Mouse (Mus musculus) bone marrow, adult 2 months (tissue): ENCODE data around the gene Hhip. TPM values are rescaled to one million over a fixed set of nuclear protein-coding genes. Genes with fewer than 3 reads are reported as not detected.

Experiments used
- H3K27ac ChIP-seq: fragments of 200-500 bp; 2 replicates; pipeline ENCODE4 v1.5.1; 2012; ENCODE audit warnings: low read depth, mild to moderate bottlenecking, control low read depth, inconsistent platforms, low read length; ENCODE audit not compliant: control insufficient read depth, poor library complexity, insufficient read depth
- H3K4me1 ChIP-seq: fragments of 200-500 bp; 2 replicates; pipeline ENCODE4 v1.6.1; 2011; ENCODE audit warnings: low read length; ENCODE audit not compliant: control insufficient read depth, insufficient read depth
- H3K4me3 ChIP-seq: fragments of 200-500 bp; replicated peaks from 2 replicates; pipeline ENCODE3; 2011; ENCODE audit warnings: mild to moderate bottlenecking, low read depth, low read length, control low read depth; ENCODE audit not compliant: control insufficient read depth
- CTCF ChIP-seq: fragments of 200-500 bp; IDR thresholded peaks from 2 replicates; pipeline ENCODE4 v1.5.1; 2011; ENCODE audit warnings: low read length, control low read depth; ENCODE audit not compliant: control insufficient read depth, insufficient read depth
- POLR2A ChIP-seq: fragments of 200-500 bp; IDR thresholded peaks from 2 replicates; pipeline ENCODE4 v1.6.1; 2011; ENCODE audit warnings: low read depth, mild to moderate bottlenecking, control low read depth, low read length, borderline replicate concordance; ENCODE audit not compliant: control insufficient read depth
- WGBS: fragments of 180-500 bp; shearing (Covaris S2); methylation state at CpG from one replicate; pipeline ENCODE4 v1.1.7; 2018; 5-methylcytosine and 5-hydroxymethylcytosine counted together
- polyA plus RNA-seq: library from polyadenylated mRNA; stranded (reverse); fragments of >200 nt; gene quantifications from 2 replicates; pipeline ENCODE4 v1.2.4, GENCODE M21; 2011; ENCODE audit warnings: low replicate concordance; ENCODE audit not compliant: missing spikeins, insufficient read depth, insufficient read length

The Hhip gene
- polyA plus RNA-seq, 1 experiment = not detected

DNA sequence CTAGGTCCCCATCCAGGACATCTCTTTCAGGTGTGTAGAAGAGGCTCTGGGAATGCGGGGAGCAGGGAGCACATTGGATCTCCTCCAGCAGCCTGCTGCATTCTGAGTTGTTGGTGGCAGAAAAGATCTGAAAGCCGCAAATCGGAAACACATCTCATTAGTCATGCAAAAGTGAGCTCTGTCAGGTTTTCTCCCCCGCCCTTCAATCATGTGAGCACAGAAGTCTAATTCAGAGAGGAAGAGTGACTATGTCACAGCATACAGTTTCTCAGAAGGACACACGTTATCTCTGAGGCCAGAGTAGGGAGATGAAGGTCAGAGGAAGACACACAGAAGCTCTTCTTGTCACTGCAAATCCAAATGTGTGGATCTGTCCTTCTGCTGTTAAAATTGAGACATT is 6.3 kb downstream of the Hhip start:
- 26% methylated on average over 5 of the region's 5 CpGs for WGBS
- H3K4me3 ChIP-seq = no peak overlapping the region
- no peaks in the 10 kb centered on the region for H3K4me1 ChIP-seq
- H3K27ac ChIP-seq = no peak overlapping the region
- TF ChIP-seq POLR2A (no peak), CTCF (no peak)

DNA sequence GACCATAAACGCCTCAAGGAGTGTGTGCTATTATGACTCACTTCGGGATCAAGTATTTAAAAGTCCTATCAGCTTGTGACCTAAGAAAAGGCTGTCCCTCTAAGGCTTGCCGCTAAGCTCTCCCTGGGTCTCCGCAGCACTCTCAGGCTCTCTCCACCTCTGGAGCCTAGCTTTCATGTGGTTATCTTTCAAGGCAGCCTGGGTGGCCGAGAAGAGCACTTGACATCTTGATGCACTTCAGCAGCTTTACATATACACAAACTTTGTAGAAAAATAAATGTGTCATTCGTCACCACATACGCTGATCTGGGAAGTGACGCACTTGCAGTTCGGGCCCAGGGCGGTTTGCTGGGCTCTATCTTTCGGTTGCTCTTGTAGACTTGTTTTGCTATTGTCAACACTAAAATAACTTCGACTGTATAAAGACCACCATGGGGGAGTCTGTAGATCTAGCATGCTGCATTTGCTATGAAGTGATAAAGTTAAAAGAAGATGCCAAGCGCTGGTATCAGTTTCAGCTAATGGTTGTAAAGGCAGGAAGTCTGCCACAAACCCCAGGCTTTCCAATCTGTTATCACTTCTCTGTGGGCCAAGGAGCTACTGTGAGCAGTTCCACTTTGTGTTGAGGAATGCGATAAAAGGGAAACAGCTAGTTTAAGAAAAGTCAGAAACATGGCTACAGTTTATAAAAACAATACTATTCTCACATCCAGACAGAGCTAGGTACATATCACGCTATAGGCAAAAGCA is 8.4 kb downstream of the Hhip start:
- WGBS = 61% methylated on average over 15 of the region's 15 CpGs
- H3K4me3 ChIP-seq = no peak overlapping the region
- no peak for TF ChIP-seq CTCF
- no peak for TF ChIP-seq POLR2A
- no peaks in the 10 kb centered on the region for H3K4me1 ChIP-seq
- no peak overlapping the region for H3K27ac ChIP-seq

DNA sequence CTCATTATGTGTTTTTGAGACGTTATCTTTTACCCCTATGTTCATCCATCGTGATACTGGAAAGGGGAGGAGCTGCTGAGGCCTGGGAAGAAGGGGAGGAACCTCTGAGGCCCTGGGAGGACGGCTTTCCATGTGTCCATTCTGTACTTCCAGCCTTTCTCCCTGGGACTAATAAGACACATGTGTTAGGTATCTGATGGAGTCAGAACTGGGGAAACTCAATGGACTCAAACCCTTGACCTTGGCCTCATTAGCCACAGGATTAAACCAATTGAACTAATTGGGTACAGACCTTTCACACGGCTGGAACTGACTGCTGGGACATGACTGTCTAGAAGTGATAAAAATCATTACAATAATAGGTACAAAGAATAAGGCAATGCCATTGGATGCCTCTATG is 9.6 kb downstream of the Hhip start:
- Histone ChIP-seq H3K4me3 (no peak overlapping the region), H3K4me1 (no peaks in the 10 kb centered on the region), H3K27ac (no peak overlapping the region)
- 74% methylated on average over 4 of the region's 4 CpGs for WGBS
- TF ChIP-seq POLR2A = no peak
- TF ChIP-seq CTCF = no peak

DNA sequence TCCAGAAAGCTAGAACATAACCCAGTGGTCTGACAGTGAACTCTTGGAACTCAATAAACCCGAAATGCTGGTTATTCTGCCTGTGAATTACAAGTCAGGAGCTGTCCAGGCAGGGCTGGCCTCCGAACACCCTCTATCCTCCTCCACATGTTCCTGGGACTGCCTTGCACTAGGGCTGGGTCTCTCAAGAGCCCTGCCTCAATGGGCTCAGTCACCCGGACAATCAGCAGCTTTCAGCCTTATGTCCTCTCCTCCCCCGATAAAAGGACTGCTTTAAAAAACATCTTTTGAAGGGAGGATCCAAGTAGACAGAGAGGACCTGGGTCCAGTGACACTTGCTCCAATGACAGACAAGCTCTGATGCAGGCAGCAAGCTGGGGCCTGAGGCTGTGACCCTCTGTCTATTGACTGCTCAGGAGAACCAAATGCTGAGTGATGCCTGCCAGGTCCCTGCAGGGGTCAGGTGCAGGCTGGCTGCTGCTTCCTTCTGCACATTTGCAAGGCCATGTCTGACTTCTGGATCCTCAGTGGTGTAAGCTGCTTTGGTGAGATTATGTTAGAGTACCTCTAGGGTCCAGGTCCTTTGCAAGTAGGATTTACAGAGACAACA is 20.1 kb downstream of the Hhip start:
- Histone ChIP-seq H3K27ac (no peak overlapping the region), H3K4me1 (no peaks in the 10 kb centered on the region), H3K4me3 (no peak overlapping the region)
- 72% methylated on average over 4 of the region's 4 CpGs for WGBS
- TF ChIP-seq POLR2A (no peak), CTCF (no peak)

DNA sequence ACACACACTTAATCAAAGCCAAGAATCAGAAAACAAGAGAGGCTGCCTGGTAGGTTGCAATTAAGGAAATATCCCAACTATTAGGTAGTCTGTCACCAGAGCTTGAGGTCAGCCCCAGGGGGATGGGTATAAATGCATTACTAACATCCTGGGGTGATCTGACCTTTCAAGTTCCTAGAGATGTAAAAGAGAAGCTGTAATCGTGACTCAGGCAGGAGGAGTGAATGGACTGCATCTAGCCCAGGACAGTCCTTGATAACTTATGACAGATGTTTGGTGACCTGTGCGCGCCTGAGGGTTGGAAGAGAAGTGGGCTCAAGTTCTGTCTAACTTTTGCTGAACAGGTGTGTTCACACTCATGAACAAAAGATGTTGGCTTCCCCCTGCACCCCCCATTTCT is 25.2 kb downstream of the Hhip start:
- H3K27ac ChIP-seq = no peak overlapping the region
- no peak overlapping the region for H3K4me3 ChIP-seq
- H3K4me1 ChIP-seq = no peaks in the 10 kb centered on the region
- 83% methylated on average over 3 of the region's 3 CpGs for WGBS
- TF ChIP-seq CTCF = no peak
- no peak for TF ChIP-seq POLR2A

DNA sequence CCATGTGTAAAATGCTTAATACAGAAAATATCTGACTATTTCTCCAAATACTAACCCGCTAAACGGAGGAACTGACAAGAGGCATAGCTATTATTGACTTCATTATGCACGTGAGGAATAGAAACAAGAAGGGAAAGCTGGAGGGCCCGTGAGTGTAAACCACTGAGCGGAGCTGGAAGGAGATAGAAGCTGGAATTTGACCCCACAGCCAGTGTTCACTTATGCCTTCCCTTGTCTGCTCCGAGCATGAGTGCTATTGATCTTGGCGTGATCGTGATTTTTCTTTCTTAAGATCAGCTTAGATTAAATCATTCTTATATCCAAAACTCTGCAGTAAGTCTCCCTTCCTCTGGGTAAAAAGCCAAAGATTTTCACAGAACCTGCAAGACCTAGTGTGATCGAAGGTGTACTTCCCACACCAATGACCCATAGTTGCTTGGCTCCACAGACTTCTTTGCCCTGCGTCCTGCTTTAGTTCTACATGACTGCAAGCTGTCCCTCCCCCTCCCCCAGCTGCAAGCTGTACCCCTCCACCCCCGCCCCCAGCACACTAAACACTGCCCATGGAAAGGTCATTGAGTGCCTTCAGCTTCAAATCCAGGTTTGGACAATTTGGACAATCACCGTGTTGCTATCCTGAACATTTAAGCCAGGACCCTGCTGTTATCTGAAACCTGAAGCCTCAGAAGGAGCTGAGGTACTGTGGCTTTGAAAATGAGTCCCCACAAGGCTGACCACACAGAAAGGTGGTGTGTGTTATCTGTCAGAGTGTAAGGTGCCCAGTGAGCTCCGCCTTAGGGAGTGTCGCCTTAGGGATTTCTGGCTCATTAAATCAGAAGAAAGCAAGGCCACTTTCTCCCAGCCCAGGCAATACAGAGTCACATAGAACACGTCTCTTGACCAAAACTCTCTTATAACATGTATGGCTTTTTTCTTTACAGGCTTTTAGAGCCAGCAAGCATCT is 26.2 kb downstream of the Hhip start:
- no peak overlapping the region for H3K27ac ChIP-seq
- WGBS = 81% methylated on average over 15 of the region's 15 CpGs
- TF ChIP-seq POLR2A (no peak), CTCF (no peak)
- H3K4me3 ChIP-seq = no peak overlapping the region
- H3K4me1 ChIP-seq = no peaks in the 10 kb centered on the region

DNA sequence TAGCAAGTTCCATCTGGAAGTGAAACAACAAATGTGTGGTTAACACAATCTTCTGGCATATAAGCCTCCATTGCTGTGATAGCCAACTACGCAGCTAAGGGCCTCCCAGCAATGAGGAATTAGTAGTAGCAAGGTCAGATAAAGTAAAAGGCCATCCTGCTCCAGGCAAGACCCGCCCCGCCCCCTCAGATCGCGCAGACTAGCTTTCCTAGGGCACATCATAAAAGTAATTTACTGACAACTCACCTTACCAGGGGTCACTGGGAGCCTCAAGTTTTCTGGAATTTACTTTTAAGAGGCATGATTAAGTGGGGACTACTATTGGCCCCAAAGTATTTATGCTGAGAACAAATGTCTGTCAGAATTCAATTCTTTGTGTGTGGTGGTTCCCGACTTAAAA is 28.2 kb downstream of the Hhip start:
- TF ChIP-seq POLR2A (no peak), CTCF (no peak)
- WGBS = 80% methylated on average over 6 of the region's 6 CpGs
- H3K4me1 ChIP-seq = no peaks in the 10 kb centered on the region
- H3K27ac ChIP-seq = no peak overlapping the region
- H3K4me3 ChIP-seq = no peak overlapping the region

DNA sequence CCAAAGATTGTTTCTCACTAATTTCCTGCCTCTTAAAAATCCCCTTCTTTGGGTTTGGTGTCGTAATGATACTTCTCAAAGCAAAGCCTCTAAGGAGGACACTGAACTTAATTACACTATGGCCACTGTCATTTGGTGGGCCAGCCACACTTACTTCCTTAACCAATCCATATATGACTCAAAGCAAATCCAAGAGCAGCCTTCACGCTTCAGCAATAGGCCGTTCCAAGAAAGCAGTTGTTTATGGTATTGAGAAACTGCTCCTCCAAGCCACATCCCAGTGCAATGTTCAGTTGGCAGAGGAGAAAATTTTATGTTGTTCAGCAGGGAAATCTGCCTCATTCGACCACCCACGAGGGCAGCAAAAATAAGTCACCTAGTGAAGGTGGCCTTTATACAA is 37.3 kb downstream of the Hhip start:
- H3K4me1 ChIP-seq = no peaks in the 10 kb centered on the region
- H3K4me3 ChIP-seq = no peak overlapping the region
- WGBS = 66% methylated on average over 5 of the region's 5 CpGs

More for the DNA sequence above, 37.3 kb downstream of the Hhip start:
- H3K27ac ChIP-seq = no peak overlapping the region
- no peak for TF ChIP-seq POLR2A
